Mouse (Mus musculus): ENCODE results near the gene Hils1.

GRCm38 (mm10) chr11:94967419-94967818 lies at the start of gene Hils1:
- TF ChIP-seq POLR2A (IDR thresholded peaks at IDR 0.05; ENCODE audit: insufficient read depth, low read depth, low read length) (no peak), CTCF (IDR thresholded peaks at IDR 0.05) (no peak), EP300 (IDR thresholded peaks at IDR 0.05; ENCODE audit: insufficient read depth, low read depth, low read length) (no peak)

All from heart, adult 2 months (tissue).